Mouse (Mus musculus) hindbrain, postnatal 0 days (tissue): Measurements from ENCODE around the gene Hoxd10. TPM values are rescaled to one million over a fixed set of nuclear protein-coding genes. Genes with fewer than 3 reads are reported as not detected.

ENCODE experiments used
- ATAC-seq: fragments of 200-750 bp; cut with Nextera tagmentation; 2 replicates; pipeline ENCODE4 v1.8.0; 2017; ENCODE audit warnings: mild to moderate bottlenecking, moderate TSS enrichment, moderate library complexity
- DNase-seq: peaks from one replicate; pipeline ENCODE4 v3.0.0-alpha.2; 2015; ENCODE audit warnings: low spot score
- H3K27ac ChIP-seq: fragments of 300-500 bp; sonication (generic); 2 replicates; pipeline ENCODE4 v1.5.1; 2014; ENCODE audit warnings: mild to moderate bottlenecking
- H3K27me3 ChIP-seq: fragments of 300-500 bp; sonication (generic); 2 replicates; pipeline ENCODE4 v1.6.1; 2014; ENCODE audit warnings: low read length, mixed read lengths; ENCODE audit not compliant: insufficient read depth
- H3K36me3 ChIP-seq: fragments of 300-500 bp; sonication (generic); 2 replicates; pipeline ENCODE4 v1.6.1; 2014; ENCODE audit warnings: low read length, mixed read lengths; ENCODE audit not compliant: insufficient read depth
- H3K4me1 ChIP-seq: fragments of 300-500 bp; sonication (generic); 2 replicates; pipeline ENCODE4 v1.6.1; 2014; ENCODE audit warnings: antibody characterized with exemption, low read length, mixed read lengths; ENCODE audit not compliant: insufficient read depth
- H3K4me2 ChIP-seq: fragments of 300-500 bp; sonication (generic); 2 replicates; pipeline ENCODE4 v1.6.1; 2014; ENCODE audit warnings: low read depth, mild to moderate bottlenecking, low read length, moderate library complexity, mixed read lengths
- H3K4me3 ChIP-seq: fragments of 300-500 bp; sonication (generic); 2 replicates; pipeline ENCODE4 v1.5.1; 2014; ENCODE audit warnings: low read length
- H3K9ac ChIP-seq: fragments of 300-500 bp; sonication (generic); replicated peaks from 2 replicates; pipeline ENCODE4 v1.6.1; 2014; ENCODE audit warnings: mild to moderate bottlenecking, low read length, moderate library complexity, mixed read lengths
- H3K9me3 ChIP-seq: fragments of 300-500 bp; sonication (generic); 2 replicates; pipeline ENCODE4 v1.6.1; 2016; ENCODE audit warnings: low read length, mixed read lengths
- CTCF ChIP-seq: IDR thresholded peaks from 2 replicates; pipeline ENCODE4 v1.5.1; 2016; ENCODE audit warnings: antibody characterized with exemption, control low read depth, low read depth
- WGBS: fragments of 180-500 bp; shearing (Covaris S2); extraction: QIAGEN DNeasy Blood & Tissue Kit; methylation state at CpG from one replicate; pipeline ENCODE4 v1.1.7; 2014; 5-methylcytosine and 5-hydroxymethylcytosine counted together
- polyA plus RNA-seq: library from polyadenylated mRNA; unstranded; fragments of >200 nt; fragmentation: Nextera tagmentation; extraction: Ambion mirVana; gene quantifications from 2 replicates; pipeline ENCODE4 v1.2.1, GENCODE M21; 2015
- total RNA-seq: library from RNA; depleted of rRNA; stranded (reverse); fragments of >200 nt; gene quantifications from 2 replicates; pipeline ENCODE4 v1.2.3, GENCODE M21; 2014

Hoxd10 gene
- total and polyA plus RNA-seq, 2 experiments from 2014 or later = not detected

DNA sequence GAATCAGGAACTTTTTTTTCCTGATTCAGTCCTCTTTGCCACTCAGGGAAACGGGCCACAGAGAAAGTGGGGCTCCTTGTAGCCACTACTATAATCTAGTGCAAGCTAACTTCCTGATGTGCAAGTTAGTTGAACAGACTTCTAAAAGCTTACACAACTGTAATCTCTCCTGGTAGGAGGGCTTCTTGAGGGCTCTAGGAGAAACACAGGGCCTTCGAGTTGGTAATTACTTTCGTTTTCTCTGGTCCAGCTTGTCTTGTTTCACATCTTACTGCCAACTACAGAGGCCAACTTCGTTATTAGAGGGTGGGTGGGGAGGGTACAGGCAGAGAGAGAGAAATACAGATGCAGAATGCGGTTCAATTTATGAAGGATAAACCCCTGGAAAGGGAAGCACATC is 19.9 kb upstream of the Hoxd10 start:
- Histone ChIP-seq H3K4me2 (no peak overlapping the region), H3K9me3 (no peaks in the 10 kb centered on the region), H3K9ac (no peak overlapping the region), H3K27ac (no peak overlapping the region), H3K4me3 (no peak overlapping the region), H3K27me3 (peaks cover 94% of the 10 kb centered on the region), H3K36me3 (no peaks in the 10 kb centered on the region), H3K4me1 (no peaks in the 10 kb centered on the region)
- 12% methylated on average over 5 of the region's 5 CpGs for WGBS
- DNase-seq (no peak), ATAC-seq (no peak)
- TF ChIP-seq CTCF = no peak

DNA sequence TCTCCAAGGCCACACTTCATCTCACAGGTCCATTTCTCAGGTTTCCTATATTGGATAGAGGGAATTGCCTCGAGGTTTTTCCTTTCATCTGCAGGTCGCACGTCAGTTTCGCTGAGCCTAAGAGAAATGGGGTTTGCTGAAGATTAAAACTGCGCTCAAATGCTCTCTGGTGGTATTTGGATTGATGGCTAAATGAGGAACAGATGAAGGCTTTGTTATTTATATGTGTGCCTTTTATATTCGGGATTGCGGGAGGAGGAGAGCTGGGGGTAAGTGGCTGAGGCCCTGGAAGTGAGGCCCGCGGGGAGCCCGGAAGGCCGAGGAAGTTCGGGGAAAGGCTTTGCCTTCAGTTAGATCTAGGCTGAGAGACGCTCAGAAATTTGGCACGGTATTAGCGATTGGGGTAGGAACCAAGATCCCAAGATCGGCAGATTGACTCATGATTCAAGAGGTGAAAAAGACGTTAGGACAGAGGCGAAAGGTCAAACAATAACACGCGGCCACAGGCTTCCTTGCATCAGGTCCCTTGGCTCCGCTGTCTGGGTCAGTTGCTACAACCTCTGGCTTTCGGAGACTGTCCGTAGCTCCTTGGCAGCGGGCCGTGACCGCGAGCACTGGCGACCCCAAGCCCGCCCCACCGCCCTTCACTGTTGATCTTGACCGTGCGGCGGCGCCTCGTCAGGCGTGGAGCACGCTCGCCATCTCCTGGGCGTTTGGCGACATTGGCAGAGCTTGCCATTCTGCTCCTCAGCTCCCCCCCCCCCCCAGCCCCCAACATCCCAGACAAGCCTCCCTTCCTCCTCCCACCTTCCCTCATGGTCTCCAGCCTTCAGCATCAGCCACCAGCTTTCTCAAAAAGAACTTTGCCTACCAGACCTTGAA is 19.0 kb upstream of the Hoxd10 start:
- peak overlapping the region; percentile 22 for H3K4me3 ChIP-seq
- no peak overlapping the region for H3K27ac ChIP-seq
- WGBS = 4% methylated on average over 40 of the region's 40 CpGs
- TF ChIP-seq CTCF = peak; percentile 83
- ATAC-seq (peak; percentile 50), DNase-seq (peak; percentile 83)
- no peaks in the 10 kb centered on the region for H3K4me1 ChIP-seq
- no peak overlapping the region for H3K9ac ChIP-seq
- H3K27me3 ChIP-seq = peaks cover 98% of the 10 kb centered on the region
- no peaks in the 10 kb centered on the region for H3K36me3 ChIP-seq
- H3K4me2 ChIP-seq = peak overlapping the region; percentile 49
- H3K9me3 ChIP-seq = no peaks in the 10 kb centered on the region

DNA sequence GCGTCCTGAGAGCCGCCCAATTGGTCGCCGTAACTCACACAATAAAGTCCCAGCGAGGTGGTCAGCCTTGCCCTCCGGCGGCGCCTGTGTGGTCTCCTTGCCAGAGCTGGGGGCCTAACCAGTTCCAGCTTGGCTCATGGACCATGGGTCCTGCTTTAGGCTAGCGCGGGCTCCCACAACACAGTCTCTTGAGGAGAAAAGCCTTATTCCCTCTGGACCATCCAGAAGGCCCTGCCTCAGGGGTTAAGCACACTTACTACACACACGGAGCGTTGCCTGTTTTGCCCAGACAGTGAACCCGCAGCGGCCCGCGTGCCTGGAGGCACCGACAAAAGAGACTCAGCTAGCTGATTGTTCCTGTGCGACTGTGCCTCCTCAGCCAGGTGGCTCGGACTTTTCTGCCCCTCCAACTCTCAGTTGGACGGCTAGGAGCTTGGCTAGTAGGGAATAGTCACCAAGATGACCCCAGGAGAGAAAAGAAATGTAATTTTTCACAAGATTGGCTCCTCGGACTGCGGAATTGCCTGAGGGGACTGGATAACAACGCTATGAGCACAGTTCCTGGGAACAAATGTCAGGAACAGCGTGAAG is 17.8 kb upstream of the Hoxd10 start:
- no peak for ATAC-seq
- WGBS = 2% methylated on average over 24 of the region's 24 CpGs
- TF ChIP-seq CTCF = no peak
- no peak overlapping the region for H3K4me3 ChIP-seq
- H3K4me2 ChIP-seq = no peak overlapping the region
- H3K4me1 ChIP-seq = no peaks in the 10 kb centered on the region
- no peak overlapping the region for H3K9ac ChIP-seq
- no peak overlapping the region for H3K27ac ChIP-seq
- no peak for DNase-seq
- no peaks in the 10 kb centered on the region for H3K36me3 ChIP-seq
- peaks cover 99% of the 10 kb centered on the region for H3K27me3 ChIP-seq
- H3K9me3 ChIP-seq = no peaks in the 10 kb centered on the region

GRCm38 (mm10) chr2:74674881-74675665 is 16.7 kb upstream of the Hoxd10 start, which contains the start of gene Hoxd12:
Hoxd12 (plus strand) TSS chr2:74675013.
- DNase-seq (no peak), ATAC-seq (no peak)
- no peaks in the 10 kb centered on the region for H3K4me1 ChIP-seq
- TF ChIP-seq CTCF = no peak
- H3K9me3 ChIP-seq = no peaks in the 10 kb centered on the region
- no peaks in the 10 kb centered on the region for H3K36me3 ChIP-seq
- no peak within 1 kb of the TSS for H3K9ac ChIP-seq
- H3K27me3 ChIP-seq = peaks cover 99% of the 10 kb centered on the region
- H3K27ac ChIP-seq = no peak within 1 kb of the TSS
- no peak within 1 kb of the TSS for H3K4me2 ChIP-seq
- 2% methylated on average over 47 of the region's 47 CpGs for WGBS
- H3K4me3 ChIP-seq = no peak within 1 kb of the TSS

- TF ChIP-seq CTCF = no peak
- no peaks in the 10 kb centered on the region for H3K4me1 ChIP-seq
- 2% methylated on average over 24 of the region's 24 CpGs for WGBS
- no peak overlapping the region for H3K4me2 ChIP-seq
- H3K4me3 ChIP-seq = no peak overlapping the region
- H3K9me3 ChIP-seq = no peaks in the 10 kb centered on the region
- H3K9ac ChIP-seq = no peak overlapping the region
- peaks cover 98% of the 10 kb centered on the region for H3K27me3 ChIP-seq
- no peaks in the 10 kb centered on the region for H3K36me3 ChIP-seq
- DNase-seq (no peak), ATAC-seq (no peak)
- no peak overlapping the region for H3K27ac ChIP-seq
Measured at GRCm38 (mm10) chr2:74675666-74676282, 15.9 kb upstream of the Hoxd10 start.

- H3K4me3 ChIP-seq = no peak overlapping the region
- H3K36me3 ChIP-seq = no peaks in the 10 kb centered on the region
- H3K4me1 ChIP-seq = no peaks in the 10 kb centered on the region
- peaks cover 98% of the 10 kb centered on the region for H3K27me3 ChIP-seq
- H3K4me2 ChIP-seq = no peak overlapping the region
- DNase-seq (no peak), ATAC-seq (no peak)
- no peak for TF ChIP-seq CTCF
- WGBS = 2% methylated on average over 9 of the region's 9 CpGs
- H3K9me3 ChIP-seq = no peaks in the 10 kb centered on the region
- no peak overlapping the region for H3K9ac ChIP-seq
- no peak overlapping the region for H3K27ac ChIP-seq
Measured at GRCm38 (mm10) chr2:74676376-74677052, 15.2 kb upstream of the Hoxd10 start.
